Mouse (Mus musculus) left cerebral cortex, adult 11 months (tissue): ENCODE measurements at regions not wholly inside any gene's neighbourhood (a gene's known extent, or its start where the extent isn't known, plus 50 kb on each side); places are given as distances from the start of the nearest gene placed in this dataset.

Experiments used
- DNase-seq: peaks from one replicate; pipeline ENCODE4 v3.0.0; 2022; ENCODE audit warnings: low spot score

- DNase-seq: no peak
Measured at GRCm38 (mm10) chr11:111155023-111155422, 89.1 kb downstream of the Kcnj2 start.

DNA sequence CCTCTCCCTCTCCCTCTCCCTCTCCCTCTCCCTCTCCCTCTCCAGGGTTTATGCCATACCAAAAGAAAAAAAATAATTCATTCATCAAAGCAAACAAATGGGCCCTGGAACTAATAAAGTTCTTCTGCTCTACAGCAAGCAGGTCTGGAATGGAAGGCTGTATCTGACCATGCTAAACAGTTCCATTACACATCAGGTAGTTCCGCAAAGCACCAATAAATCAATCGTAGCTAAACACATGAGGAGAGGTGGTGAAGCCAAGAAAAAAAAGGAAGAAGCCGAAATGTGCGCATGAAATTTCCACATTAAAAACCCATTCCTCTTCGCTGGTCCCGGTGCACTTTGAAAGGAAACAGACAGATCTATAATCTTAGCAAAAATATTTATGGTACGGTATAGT lies 89.8 kb downstream of the Kcnj2 start:
- no peak for DNase-seq

GRCm38 (mm10) chr11:111159299-111159698 lies 93.3 kb downstream of the Kcnj2 start:
- no peak for DNase-seq

DNA sequence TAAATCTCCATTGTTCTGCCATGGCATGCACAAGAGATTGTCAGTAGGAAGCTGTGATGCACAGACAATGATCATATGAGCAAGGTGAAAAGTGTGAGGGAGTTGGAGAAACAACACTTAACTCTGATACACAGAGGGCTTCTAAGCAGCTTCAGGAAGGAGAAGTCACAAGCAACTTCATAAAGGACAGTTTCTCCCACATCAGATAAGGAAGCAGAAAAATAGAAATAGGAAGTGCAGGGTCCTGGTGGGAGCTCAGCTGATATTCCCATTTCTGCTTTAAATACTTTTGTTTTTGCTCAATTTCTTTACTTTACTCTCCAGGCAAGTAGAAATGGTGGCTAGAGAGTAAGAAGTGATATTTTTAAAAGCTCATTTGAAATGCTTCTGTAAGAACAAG lies 98.9 kb downstream of the Kcnj2 start:
- no peak for DNase-seq

- DNase-seq: no peak
Measured at GRCm38 (mm10) chr11:111170174-111170800, 104.3 kb downstream of the Kcnj2 start.

- DNase-seq: no peak
Measured at GRCm38 (mm10) chr11:111173525-111173924, 107.6 kb downstream of the Kcnj2 start.

GRCm38 (mm10) chr11:111175566-111175965 lies 109.6 kb downstream of the Kcnj2 start:
- DNase-seq: no peak

DNA sequence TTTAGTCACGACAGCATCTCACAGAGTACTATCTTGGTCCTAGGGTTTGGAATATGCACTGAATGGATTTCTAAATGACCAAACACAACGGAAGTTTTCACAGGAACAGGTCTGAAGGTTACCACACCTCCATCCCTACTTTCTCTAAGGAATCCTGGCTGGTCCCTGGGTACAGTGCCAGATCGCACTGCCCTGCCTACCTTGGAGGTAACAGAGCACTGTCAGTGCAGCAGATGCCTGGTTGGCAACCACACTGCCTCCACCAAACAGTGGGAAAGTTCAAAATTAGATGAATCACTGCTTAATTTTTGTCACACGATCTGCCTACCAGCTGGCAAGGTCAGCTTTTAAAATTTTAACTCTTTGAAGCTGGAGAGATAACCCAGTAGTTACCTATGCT lies 111.6 kb downstream of the Kcnj2 start:
- no peak for DNase-seq

DNA sequence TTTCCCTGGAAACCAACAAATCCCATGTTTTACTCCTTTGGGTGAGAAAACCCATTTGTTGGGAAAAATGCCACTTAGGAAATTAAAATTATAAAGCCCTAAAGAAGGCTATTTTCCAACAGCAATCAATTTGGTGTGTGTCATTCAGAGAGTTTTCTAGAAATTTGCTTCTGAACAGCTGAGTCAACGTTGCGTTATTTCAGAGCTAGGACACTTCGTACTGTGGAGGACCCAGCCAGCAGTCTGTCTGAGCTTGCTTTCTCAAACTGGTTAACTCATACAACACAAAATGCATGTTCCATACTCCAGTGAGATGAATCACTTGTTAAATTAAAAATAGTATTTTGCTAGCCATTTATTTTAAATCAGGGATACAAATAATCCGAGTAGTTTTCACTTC lies 131.5 kb downstream of the Kcnj2 start:
- no peak for DNase-seq

DNA sequence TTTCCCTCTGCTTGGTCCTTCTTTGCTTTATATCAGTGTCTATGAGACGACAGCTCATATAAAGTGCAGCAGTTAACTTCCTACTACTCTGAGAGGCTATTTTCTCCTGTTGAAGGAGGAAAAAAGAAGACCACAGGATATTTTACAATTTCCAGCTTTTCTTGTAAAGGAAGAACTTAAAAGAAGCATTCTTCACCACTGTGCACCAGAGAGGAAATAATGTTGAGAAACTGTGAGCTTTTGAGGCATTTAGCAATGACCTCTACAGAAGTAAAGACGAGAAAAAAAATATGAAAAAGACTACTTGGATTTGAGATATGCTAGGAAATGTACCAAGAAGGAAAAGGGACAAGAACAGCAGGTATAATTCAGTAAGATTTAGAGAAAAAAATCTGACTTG lies 134.5 kb downstream of the Kcnj2 start:
- no peak for DNase-seq

DNA sequence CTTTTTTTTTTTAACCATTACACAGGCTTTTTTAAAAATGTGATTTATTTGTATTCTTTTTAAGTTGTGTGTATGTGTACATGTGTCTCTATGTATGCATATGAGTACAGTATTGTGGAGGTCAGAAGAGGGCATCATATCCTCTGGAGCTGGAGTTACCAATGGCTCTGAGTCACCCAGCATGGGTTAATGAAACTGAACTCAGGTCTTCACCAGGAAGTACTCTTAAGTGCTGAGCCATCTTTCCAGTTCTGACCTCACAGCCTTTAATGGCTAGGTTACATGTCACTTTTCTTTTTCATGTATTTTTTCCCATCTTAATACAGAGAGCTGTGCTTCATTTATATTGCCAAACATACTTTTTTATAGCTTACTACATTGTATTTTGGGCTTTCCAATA lies 136.8 kb downstream of the Kcnj2 start:
- no peak for DNase-seq

DNA sequence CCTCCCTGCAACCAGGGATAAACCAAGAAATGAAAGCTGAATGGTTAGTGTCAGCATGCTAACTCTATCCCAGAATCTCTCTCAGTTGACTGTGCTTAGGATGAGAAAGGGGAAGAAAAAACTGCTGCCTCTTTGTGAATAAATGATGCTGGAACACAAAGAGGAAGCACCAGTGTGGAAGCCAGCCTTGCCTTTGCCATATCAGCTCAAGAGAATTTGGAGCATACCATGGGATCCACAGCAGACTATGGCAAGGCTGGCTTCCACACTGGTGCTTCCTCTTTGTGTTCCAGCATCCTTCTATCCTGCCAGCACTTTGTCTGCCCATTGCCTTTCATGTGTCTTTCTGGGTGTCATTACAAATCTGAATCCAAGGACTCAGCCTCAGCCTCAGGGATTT lies 144.6 kb downstream of the Kcnj2 start:
- DNase-seq: no peak

- DNase-seq: no peak
Measured at GRCm38 (mm10) chr11:111212038-111212701, 146.2 kb downstream of the Kcnj2 start.

DNA sequence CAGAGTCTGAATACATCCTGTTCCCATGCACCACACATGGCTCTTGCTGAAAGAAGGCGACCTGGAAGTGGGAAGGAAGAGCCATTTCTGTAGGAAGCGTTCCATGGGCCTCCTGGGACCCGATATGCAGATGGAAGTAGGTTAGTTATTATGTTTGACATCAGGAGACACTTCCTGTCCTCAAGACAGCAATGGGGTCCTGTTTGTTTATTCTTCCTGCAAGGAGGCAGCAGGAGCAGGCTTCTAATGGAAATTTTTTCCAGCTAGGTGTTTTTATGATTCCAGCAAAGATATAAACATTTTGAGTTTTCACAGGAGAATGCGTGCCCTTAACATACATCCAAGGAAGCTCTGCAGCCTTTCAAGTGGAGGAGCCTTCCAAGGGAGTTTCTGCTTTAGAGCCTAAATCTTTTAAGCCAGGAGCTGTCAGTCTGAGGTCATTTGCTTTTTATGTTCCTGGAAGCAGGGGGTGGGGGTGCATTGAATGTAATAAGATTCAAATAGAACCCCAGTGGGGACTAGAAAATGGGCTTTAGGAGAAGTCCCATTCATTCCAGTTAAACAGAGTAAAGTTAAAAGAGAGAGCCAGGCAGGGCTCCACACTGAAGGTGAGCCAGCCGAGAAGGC lies 146.9 kb downstream of the Kcnj2 start:
- DNase-seq: no peak

- no peak for DNase-seq
Measured at GRCm38 (mm10) chr11:111215006-111215405, 149.0 kb downstream of the Kcnj2 start.

GRCm38 (mm10) chr11:111223834-111224233 lies 157.9 kb downstream of the Kcnj2 start:
- no peak for DNase-seq

DNA sequence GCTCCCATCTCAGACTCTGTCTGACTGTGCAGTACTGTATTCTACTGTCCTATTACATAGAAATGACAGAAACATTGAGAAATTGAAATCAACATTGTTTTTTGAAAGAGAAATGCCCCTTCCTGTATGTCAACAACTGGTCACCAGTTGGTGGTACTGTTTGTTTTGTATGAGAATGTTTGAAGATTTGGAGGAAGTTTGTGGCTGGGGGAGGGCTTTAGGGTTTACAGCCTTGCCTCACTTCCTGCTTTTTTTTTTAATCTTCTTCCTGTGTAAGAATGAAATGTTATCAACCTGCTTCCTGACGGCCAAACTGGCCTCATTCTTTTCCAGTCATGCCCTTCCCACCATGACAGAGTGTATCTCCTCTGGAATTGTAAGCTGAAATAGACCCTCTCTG lies 161.3 kb downstream of the Kcnj2 start:
- DNase-seq: no peak

DNA sequence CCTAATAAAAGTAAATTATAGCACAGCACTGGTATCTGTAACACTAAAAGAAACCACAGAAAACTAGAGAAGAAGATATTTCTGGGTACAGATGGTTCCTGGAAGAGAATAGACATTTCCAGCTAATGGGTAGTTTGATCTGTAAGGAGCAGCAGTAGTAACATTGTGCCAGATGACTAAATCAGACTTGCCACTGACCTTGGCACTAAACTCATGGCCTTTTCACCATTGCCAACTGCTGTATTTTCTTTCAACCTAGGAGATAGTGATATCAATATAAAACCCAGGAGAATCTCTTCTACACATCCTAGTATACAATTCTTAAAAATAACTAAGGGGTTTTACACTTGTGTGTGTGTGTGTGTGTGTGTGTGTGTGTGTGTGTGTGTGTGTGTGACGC lies 170.8 kb downstream of the Kcnj2 start:
- no peak for DNase-seq

GRCm38 (mm10) chr11:111239784-111240183 lies 173.8 kb downstream of the Kcnj2 start:
- DNase-seq: no peak

GRCm38 (mm10) chr11:111252226-111252625 lies 186.3 kb downstream of the Kcnj2 start:
- DNase-seq: no peak

DNA sequence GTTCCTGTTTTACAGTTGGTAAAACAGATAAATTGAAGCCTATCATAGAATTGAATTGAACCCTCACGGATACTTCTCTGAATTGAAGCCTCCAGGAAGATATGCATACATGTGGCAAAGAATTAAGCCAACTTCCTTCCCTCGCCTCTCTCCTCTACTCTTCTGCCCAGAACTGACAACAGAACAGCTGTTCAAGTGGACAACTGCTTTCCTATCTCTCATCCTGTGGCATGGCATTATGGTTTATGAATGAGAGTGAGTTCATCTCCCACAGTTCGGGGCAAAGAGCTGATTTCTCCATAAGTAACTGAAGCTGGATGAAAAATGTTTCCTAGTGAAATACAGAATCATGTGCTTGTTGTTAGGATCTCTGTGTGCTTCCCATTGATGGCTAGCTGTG lies 190.6 kb downstream of the Kcnj2 start:
- DNase-seq: no peak

DNA sequence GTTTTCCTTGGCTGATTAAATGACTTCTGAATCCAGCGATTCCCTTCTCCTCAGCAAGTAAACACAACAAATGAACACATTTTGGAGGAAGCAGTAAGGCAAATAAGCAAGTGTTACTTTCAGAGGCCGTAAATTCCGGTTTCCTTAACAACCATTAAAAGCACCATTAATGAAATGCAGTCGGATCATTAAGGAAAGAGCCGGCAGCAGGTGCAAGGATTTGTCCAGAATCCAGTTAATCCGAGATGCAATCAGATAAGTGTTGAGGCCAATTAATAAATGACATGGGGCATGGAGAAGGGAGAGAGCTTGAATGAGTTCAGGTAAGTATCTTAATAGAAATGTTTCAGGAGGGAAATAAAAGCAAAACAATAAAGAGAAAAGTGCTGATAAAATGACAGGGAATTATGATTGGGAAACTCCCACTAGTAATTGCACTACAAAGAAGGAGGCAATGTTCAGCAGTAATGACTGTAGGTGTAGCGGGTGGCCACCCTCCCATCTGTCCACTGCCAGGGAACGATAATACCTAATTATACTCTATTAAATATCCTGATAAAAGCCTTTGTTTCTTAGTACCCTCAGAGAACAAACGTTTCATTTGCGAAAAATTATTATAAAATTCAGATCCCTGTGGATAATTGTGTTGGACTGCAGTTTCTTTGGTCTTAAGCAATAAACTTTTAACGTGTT lies 194.9 kb downstream of the Kcnj2 start:
- DNase-seq: no peak

GRCm38 (mm10) chr11:111273651-111274050 lies 207.7 kb downstream of the Kcnj2 start:
- DNase-seq: no peak
